Mouse (Mus musculus) lung, postnatal 0 days (tissue): ENCODE data around the gene Selenoo. TPM values are rescaled to one million over a fixed set of nuclear protein-coding genes. Genes with fewer than 3 reads are reported as not detected.

Experiments used
- ATAC-seq: fragments of 200-750 bp; cut with Nextera tagmentation; 2 replicates; pipeline ENCODE4 v1.8.0; 2017; ENCODE audit warnings: moderate library complexity
- DNase-seq: peaks from one replicate; pipeline ENCODE4 v3.0.0-alpha.2; 2016; ENCODE audit warnings: low spot score
- H3K27ac ChIP-seq: fragments of 300-500 bp; sonication (generic); 2 replicates; pipeline ENCODE4 v1.5.1; 2014; ENCODE audit warnings: antibody characterized with exemption, mild to moderate bottlenecking, low read length, mixed read lengths
- H3K27me3 ChIP-seq: fragments of 300-500 bp; sonication (generic); replicated peaks from 2 replicates; pipeline ENCODE4 v1.6.1; 2014; ENCODE audit warnings: low read length, mixed read lengths; ENCODE audit not compliant: insufficient read depth
- H3K36me3 ChIP-seq: fragments of 300-500 bp; sonication (generic); 2 replicates; pipeline ENCODE4 v1.6.1; 2014; ENCODE audit warnings: low read length, mixed read lengths; ENCODE audit not compliant: insufficient read depth
- H3K4me1 ChIP-seq: fragments of 300-500 bp; sonication (generic); 2 replicates; pipeline ENCODE4 v1.6.1; 2014; ENCODE audit warnings: antibody characterized with exemption, low read depth, low read length, mixed read lengths; ENCODE audit not compliant: insufficient read depth
- H3K4me2 ChIP-seq: fragments of 300-500 bp; sonication (generic); replicated peaks from 2 replicates; pipeline ENCODE4 v1.6.1; 2014; ENCODE audit warnings: low read depth, mild to moderate bottlenecking, low read length, moderate library complexity, mixed read lengths
- H3K4me3 ChIP-seq: fragments of 300-500 bp; sonication (generic); 2 replicates; pipeline ENCODE4 v1.5.1; 2014; ENCODE audit warnings: low read depth, low read length
- H3K9ac ChIP-seq: fragments of 300-500 bp; sonication (generic); replicated peaks from 2 replicates; pipeline ENCODE4 v1.6.1; 2014; ENCODE audit warnings: low read depth, mild to moderate bottlenecking
- H3K9me3 ChIP-seq: fragments of 300-500 bp; sonication (generic); 2 replicates; pipeline ENCODE4 v1.6.1; 2016; ENCODE audit warnings: low read length, mixed read lengths
- CTCF ChIP-seq: IDR thresholded peaks from 2 replicates; pipeline ENCODE4 v1.5.1; 2016; ENCODE audit warnings: antibody characterized with exemption, mild to moderate bottlenecking
- EP300 ChIP-seq: IDR thresholded peaks from 2 replicates; pipeline ENCODE4 v1.6.1; 2016; ENCODE audit warnings: antibody characterized with exemption, mild to moderate bottlenecking, control low read depth
- WGBS: fragments of 180-500 bp; shearing (Covaris S2); extraction: QIAGEN DNeasy Blood & Tissue Kit; methylation state at CpG from one replicate; pipeline ENCODE4 v1.1.7; 2014; 5-methylcytosine and 5-hydroxymethylcytosine counted together
- polyA plus RNA-seq: library from polyadenylated mRNA; unstranded; fragments of >200 nt; fragmentation: Nextera tagmentation; extraction: Ambion mirVana; gene quantifications from 2 replicates; pipeline ENCODE4 v1.2.1, GENCODE M21; 2015

Selenoo gene
- polyA plus RNA-seq, 1 experiment from 2014 or later = 16.0 TPM

DNA sequence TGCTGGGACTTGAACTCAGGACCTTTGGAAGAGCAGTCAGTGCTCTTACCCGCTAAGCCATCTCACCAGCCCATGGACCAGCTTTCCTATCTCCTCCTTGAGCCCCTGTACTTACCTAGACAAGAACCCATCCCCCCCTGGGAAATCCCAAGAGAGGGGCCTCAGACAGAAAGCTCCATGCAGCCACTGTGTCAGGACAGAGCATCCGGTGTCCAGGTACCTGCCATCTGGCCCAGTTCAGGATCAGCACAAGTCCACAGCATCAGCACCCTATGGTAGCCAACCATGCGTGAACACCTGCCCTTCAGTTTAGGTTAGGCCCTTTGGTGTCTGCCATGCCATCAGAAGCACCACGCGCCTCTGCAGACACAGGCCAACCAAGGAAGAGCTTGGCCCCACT, 24.0 kb upstream of the Selenoo start:
- Histone ChIP-seq H3K4me1 (no peaks in the 10 kb centered on the region), H3K9ac (no peak overlapping the region), H3K4me3 (no peak overlapping the region), H3K27ac (no peak overlapping the region), H3K27me3 (peaks cover 23% of the 10 kb centered on the region; the same call in 1 of the 2 replicates), H3K9me3 (no peaks in the 10 kb centered on the region), H3K36me3 (no peaks in the 10 kb centered on the region), H3K4me2 (no peak overlapping the region)
- DNase-seq (no peak), ATAC-seq (no peak)
- WGBS = 87% methylated on average over 5 of the region's 5 CpGs
- TF ChIP-seq CTCF (no peak), EP300 (no peak)

DNA sequence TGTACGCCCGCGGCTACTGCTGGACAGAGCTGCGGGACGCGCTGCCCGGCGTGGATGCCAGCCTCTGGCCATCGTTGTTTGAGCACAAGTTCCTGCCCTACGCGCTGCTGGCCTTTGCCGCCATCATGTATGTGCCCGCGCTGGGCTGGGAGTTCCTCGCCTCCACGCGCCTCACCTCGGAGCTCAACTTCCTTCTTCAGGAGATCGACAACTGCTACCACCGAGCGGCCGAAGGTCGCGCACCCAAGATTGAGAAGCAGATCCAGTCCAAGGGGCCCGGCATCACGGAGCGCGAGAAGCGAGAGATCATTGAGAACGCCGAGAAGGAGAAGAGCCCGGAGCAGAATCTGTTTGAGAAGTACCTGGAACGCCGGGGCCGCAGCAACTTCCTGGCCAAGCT, 21.3 kb upstream of the Selenoo start:
- no peak for TF ChIP-seq CTCF
- TF ChIP-seq EP300 = no peak
- no peak overlapping the region for H3K4me3 ChIP-seq
- DNase-seq = no peak
- H3K9me3 ChIP-seq = no peaks in the 10 kb centered on the region
- peaks cover 6% of the 10 kb centered on the region; the same call in 1 of the 2 replicates for H3K27me3 ChIP-seq
- ATAC-seq = no peak
- no peak overlapping the region for H3K9ac ChIP-seq
- no peaks in the 10 kb centered on the region for H3K36me3 ChIP-seq
- no peaks in the 10 kb centered on the region for H3K4me1 ChIP-seq
- no peak overlapping the region for H3K27ac ChIP-seq
- WGBS = 19% methylated on average over 35 of the region's 35 CpGs
- H3K4me2 ChIP-seq = peak overlapping the region; percentile 47

DNA sequence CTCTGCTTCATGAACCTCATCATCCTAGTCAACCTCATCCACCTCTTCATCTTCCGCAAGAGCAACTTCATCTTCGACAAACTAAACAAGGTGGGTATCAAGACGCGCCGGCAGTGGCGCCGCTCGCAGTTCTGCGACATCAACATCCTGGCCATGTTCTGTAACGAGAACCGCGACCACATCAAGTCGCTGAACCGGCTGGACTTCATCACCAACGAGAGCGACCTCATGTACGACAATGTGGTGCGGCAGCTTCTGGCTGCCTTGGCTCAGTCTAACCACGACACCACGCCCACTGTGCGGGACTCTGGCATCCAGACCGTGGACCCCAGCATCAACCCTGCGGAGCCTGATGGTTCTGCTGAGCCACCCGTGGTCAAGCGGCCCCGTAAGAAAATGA, 20.7 kb upstream of the Selenoo start:
- Histone ChIP-seq H3K4me1 (no peaks in the 10 kb centered on the region), H3K36me3 (no peaks in the 10 kb centered on the region), H3K9me3 (no peaks in the 10 kb centered on the region), H3K4me2 (no peak overlapping the region), H3K9ac (no peak overlapping the region), H3K27ac (no peak overlapping the region), H3K27me3 (peaks cover 4% of the 10 kb centered on the region; the same call in 1 of the 2 replicates), H3K4me3 (no peak overlapping the region)
- ATAC-seq (no peak), DNase-seq (no peak)
- TF ChIP-seq CTCF = no peak
- no peak for TF ChIP-seq EP300
- WGBS = 16% methylated on average over 26 of the region's 26 CpGs

DNA sequence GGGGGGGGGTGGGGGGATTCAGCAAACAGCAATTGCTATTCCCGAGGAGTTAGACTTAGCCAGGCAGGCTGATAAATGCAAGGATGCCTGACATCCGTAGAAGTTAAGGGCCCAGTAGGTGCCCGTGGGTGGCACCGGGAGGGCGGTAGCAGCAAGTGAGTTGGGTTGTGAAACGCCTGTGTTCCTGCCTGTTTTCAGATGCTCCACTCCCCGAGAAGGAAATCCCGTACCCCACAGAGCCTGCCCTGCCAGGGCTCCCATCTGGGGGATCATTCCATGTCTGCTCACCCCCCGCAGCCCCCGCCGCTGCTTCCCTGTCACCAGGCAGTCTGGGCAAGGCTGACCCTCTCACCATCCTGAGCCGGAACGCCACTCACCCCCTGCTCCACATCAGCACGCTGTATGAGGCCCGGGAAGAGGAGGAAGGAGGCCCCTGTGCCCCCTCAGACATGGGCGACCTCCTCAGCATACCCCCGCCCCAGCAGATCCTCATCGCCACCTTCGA, 19.5 kb upstream of the Selenoo start:
- H3K4me1 ChIP-seq = no peaks in the 10 kb centered on the region
- no peak overlapping the region for H3K4me2 ChIP-seq
- no peak overlapping the region for H3K27ac ChIP-seq
- no peaks in the 10 kb centered on the region for H3K9me3 ChIP-seq
- 77% methylated on average over 18 of the region's 19 CpGs for WGBS
- H3K4me3 ChIP-seq = no peak overlapping the region
- DNase-seq = no peak
- H3K27me3 ChIP-seq = peaks cover 4% of the 10 kb centered on the region; the same call in 1 of the 2 replicates
- no peak for TF ChIP-seq CTCF
- no peak for TF ChIP-seq EP300
- H3K36me3 ChIP-seq = no peaks in the 10 kb centered on the region
- no peak overlapping the region for H3K9ac ChIP-seq
- ATAC-seq = no peak

DNA sequence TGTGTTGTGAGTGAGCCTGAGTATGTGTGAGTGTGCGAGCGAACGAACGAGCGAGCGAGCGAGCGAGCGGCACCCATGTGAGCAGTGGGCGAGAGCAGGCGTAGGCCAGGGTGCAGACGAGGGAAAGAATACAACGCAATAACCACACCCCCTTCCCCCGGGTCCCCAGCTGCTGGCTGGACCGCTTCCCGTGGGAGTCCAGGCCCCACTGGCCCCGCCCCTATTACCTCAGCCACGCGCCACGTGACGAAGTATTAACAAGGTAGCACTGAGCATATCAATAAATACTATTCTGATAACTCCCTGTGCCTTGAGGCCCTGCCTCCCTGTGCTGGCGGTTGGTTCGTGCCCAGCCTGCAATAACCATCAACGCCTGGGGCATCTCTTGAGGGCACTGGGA, 18.3 kb upstream of the Selenoo start:
- TF ChIP-seq CTCF (no peak), EP300 (no peak)

DNA sequence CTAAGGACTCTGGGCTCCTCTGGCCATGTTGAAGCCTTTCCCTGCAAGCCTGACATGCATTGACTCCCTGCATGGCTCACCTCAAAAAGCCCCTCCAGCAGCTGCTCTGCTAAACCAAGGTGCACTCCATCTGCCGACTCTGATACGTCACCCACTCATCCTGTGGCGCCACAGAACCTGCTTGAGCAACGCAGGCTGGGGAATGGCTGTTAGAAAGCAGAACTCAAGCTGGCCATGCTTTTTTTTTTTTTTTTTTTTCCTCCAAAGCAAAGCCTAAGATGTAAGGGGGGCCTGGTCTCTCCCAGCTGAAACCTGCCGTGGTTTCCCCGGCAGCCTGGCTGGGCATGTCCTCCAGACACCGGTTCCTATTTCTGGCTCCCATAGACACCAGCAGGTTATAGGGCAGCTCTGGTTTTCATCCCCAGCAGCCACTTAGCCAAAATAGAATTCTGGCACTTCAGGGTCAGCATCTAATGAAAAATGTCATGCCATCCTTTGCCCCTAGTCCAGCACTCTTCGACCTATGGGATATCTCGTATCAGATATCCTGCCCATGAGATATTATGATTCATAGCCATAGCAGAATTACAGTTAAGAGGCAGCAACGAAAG, 14.8 kb upstream of the Selenoo start:
- WGBS = 64% methylated on average over 10 of the region's 10 CpGs
- Histone ChIP-seq H3K36me3 (no peaks in the 10 kb centered on the region), H3K4me2 (no peak overlapping the region), H3K9ac (no peak overlapping the region), H3K4me1 (peaks cover 25% of the 10 kb centered on the region), H3K4me3 (no peak overlapping the region), H3K9me3 (no peaks in the 10 kb centered on the region), H3K27ac (no peak overlapping the region), H3K27me3 (no peaks in the 10 kb centered on the region)
- DNase-seq (no peak), ATAC-seq (no peak)
- no peak for TF ChIP-seq CTCF
- no peak for TF ChIP-seq EP300

More for the DNA sequence above, 18.3 kb upstream of the Selenoo start:
- Histone ChIP-seq H3K4me1 (peaks cover 8% of the 10 kb centered on the region), H3K36me3 (no peaks in the 10 kb centered on the region), H3K9ac (no peak overlapping the region), H3K9me3 (no peaks in the 10 kb centered on the region), H3K4me3 (no peak overlapping the region), H3K27me3 (peaks cover 4% of the 10 kb centered on the region; the same call in 1 of the 2 replicates), H3K4me2 (no peak overlapping the region), H3K27ac (no peak overlapping the region)
- 64% methylated on average over 24 of the region's 24 CpGs for WGBS
- ATAC-seq (no peak), DNase-seq (no peak)
